Mouse (Mus musculus): ENCODE measurements at regions not wholly inside any gene's neighbourhood (a gene's known extent, or its start where the extent isn't known, plus 50 kb on each side); places are given as distances from the start of the nearest gene placed in this dataset.

DNA sequence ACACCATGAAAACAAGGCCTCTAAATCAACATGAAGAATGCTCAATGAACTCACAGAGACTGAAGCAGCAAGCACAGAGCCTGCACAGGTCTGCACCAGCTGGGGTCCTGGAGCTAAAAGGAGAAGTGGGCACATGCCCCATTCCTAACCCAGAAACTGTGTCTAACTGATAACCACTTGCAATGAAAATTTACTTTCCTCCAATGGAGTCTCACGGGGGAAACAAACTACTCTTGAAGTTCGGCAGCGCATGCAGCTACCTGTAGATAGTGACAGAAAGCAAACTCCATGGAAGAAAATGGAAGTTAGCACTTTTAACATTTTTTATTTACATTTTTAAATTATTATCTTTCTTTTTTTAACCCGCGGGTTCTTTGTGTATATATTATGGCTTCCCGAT lies 76.8 kb upstream of the Akap6 start:
- H3K4me3 ChIP-seq (replicated peaks; ENCODE audit: low read depth, low read length): no peak overlapping the region
- H3K4me2 ChIP-seq (ENCODE audit: low read length): no peak overlapping the region
- WGBS: 95% methylated on average over 6 of the region's 6 CpGs
- H3K9me3 ChIP-seq (ENCODE audit: control insufficient read depth, low read length): no peaks in the 10 kb centered on the region
- no peak overlapping the region for H3K27ac ChIP-seq (replicated peaks; ENCODE audit: low read depth, low read length)
- no peaks in the 10 kb centered on the region for H3K27me3 ChIP-seq (ENCODE audit: control insufficient read depth, insufficient read depth, low read length)
- H3K9ac ChIP-seq (replicated peaks; ENCODE audit: low read length): no peak overlapping the region
- no peak for DNase-seq
- H3K36me3 ChIP-seq (ENCODE audit: control insufficient read depth, insufficient read depth, low read length): no peaks in the 10 kb centered on the region
- no peaks in the 10 kb centered on the region for H3K4me1 ChIP-seq (ENCODE audit: control insufficient read depth, insufficient read depth, low read length)
- ATAC-seq (ENCODE audit: low FRiP score, low TSS enrichment): no peak

DNA sequence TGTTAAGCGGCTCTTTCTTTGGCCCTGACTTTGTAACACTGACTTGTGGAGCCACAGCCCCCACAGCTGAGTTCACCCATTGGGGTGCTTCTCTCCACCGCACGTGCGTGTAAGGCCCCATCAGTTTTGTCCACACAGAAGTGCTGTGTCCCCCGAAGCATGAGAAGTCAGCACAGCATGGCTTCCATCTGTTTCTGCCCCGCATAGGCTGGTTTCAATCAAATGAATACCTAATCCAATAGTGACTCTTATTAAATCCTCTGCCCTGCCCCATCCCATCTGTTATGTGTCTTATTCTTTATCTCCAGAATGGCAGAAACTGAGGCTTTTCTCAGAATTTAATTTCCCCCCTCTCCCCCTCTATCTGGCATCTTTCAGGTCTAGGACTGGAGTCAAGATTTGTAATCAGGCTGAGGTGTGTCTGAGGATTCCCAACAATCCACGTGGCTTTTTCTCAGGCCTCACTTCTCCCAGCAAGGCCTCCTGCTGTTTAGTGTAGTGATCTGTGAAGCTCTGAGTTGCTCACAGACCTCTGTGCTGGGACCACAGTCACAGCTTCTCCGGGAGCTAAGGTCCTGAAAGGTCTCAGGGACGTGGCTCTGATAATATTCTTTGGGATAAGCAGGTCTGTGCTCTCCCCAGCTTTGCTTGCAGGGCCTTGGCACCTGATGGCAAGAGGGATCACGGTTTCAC lies 75.6 kb upstream of the Akap6 start:
- Histone ChIP-seq H3K27me3 (ENCODE audit: control insufficient read depth, insufficient read depth, low read length) (no peaks in the 10 kb centered on the region), H3K36me3 (ENCODE audit: control insufficient read depth, insufficient read depth, low read length) (no peaks in the 10 kb centered on the region), H3K4me3 (replicated peaks; ENCODE audit: low read depth, low read length) (no peak overlapping the region), H3K4me2 (ENCODE audit: low read length) (no peak overlapping the region), H3K4me1 (ENCODE audit: control insufficient read depth, insufficient read depth, low read length) (no peaks in the 10 kb centered on the region), H3K9ac (replicated peaks; ENCODE audit: low read length) (no peak overlapping the region), H3K9me3 (ENCODE audit: control insufficient read depth, low read length) (no peaks in the 10 kb centered on the region), H3K27ac (replicated peaks; ENCODE audit: low read depth, low read length) (no peak overlapping the region)
- DNase-seq (no peak), ATAC-seq (ENCODE audit: low FRiP score, low TSS enrichment) (no peak)
- WGBS: 38% methylated on average over 10 of the region's 10 CpGs

DNA sequence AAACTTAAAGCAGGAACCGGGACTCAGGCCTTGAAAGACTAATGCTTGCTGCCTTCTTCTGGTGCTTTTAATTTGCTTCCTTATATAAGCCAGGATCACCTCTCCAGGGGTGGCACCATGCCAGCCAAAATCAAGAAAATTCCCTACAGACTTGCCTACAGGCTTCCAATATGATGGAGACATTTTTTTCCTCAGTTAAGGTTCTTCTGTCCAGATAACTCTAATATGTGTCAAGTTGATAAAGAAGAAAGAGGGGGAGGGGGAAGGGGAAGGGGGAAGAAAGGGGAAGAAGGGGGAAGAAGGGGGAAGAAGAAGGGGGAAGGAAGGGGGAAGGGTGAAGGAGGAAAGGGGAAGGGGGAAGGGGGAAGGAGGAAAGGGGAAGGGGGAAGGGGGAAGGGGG lies 74.3 kb upstream of the Akap6 start:
- Histone ChIP-seq H3K4me1 (ENCODE audit: control insufficient read depth, insufficient read depth, low read length) (no peaks in the 10 kb centered on the region), H3K9me3 (ENCODE audit: control insufficient read depth, low read length) (no peaks in the 10 kb centered on the region), H3K4me3 (replicated peaks; ENCODE audit: low read depth, low read length) (no peak overlapping the region), H3K27ac (replicated peaks; ENCODE audit: low read depth, low read length) (no peak overlapping the region), H3K9ac (replicated peaks; ENCODE audit: low read length) (no peak overlapping the region), H3K36me3 (ENCODE audit: control insufficient read depth, insufficient read depth, low read length) (no peaks in the 10 kb centered on the region), H3K4me2 (ENCODE audit: low read length) (no peak overlapping the region), H3K27me3 (ENCODE audit: control insufficient read depth, insufficient read depth, low read length) (no peaks in the 10 kb centered on the region)
- DNase-seq (no peak), ATAC-seq (ENCODE audit: low FRiP score, low TSS enrichment) (no peak)
- WGBS: 79% methylated on average over 1 of the region's 1 CpGs

DNA sequence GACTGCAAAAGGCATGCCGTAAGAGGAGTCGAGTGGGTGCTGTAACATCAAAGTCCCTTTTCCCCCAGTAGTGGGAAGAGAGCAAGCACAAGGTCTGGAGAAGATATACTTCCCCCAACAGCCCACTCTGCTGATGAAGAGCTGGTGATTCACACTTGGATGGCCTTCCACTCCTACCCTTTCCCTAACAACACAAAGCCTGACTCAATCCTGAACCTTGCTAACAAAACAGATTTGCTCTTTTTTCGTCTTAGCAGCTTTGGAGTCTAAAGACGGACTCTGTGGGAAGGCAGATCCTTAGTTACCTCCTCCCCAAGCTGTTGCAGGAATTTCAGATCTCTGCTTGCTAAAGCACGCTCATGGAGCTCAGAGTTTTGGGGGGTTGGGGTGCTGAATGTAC lies 70.4 kb upstream of the Akap6 start:
- Histone ChIP-seq H3K4me1 (ENCODE audit: control insufficient read depth, insufficient read depth, low read length) (no peaks in the 10 kb centered on the region), H3K9ac (replicated peaks; ENCODE audit: low read length) (no peak overlapping the region), H3K27ac (replicated peaks; ENCODE audit: low read depth, low read length) (no peak overlapping the region), H3K36me3 (ENCODE audit: control insufficient read depth, insufficient read depth, low read length) (no peaks in the 10 kb centered on the region), H3K4me3 (replicated peaks; ENCODE audit: low read depth, low read length) (no peak overlapping the region), H3K9me3 (ENCODE audit: control insufficient read depth, low read length) (no peaks in the 10 kb centered on the region), H3K27me3 (ENCODE audit: control insufficient read depth, insufficient read depth, low read length) (no peaks in the 10 kb centered on the region), H3K4me2 (ENCODE audit: low read length) (no peak overlapping the region)
- ATAC-seq (ENCODE audit: low FRiP score, low TSS enrichment): no peak
- WGBS: 58% methylated on average over 5 of the region's 5 CpGs
- no peak for DNase-seq

GRCm38 (mm10) chr12:52635121-52635878 lies 63.9 kb upstream of the Akap6 start:
- no peaks in the 10 kb centered on the region for H3K4me1 ChIP-seq (ENCODE audit: control insufficient read depth, insufficient read depth, low read length)
- H3K9me3 ChIP-seq (ENCODE audit: control insufficient read depth, low read length): no peaks in the 10 kb centered on the region
- no peaks in the 10 kb centered on the region for H3K27me3 ChIP-seq (ENCODE audit: control insufficient read depth, insufficient read depth, low read length)
- ATAC-seq (ENCODE audit: low FRiP score, low TSS enrichment) (no peak), DNase-seq (peak; percentile 26)
- 76% methylated on average over 8 of the region's 8 CpGs for WGBS
- H3K4me2 ChIP-seq (ENCODE audit: low read length): no peak overlapping the region
- H3K4me3 ChIP-seq (replicated peaks; ENCODE audit: low read depth, low read length): no peak overlapping the region
- H3K9ac ChIP-seq (replicated peaks; ENCODE audit: low read length): no peak overlapping the region
- no peaks in the 10 kb centered on the region for H3K36me3 ChIP-seq (ENCODE audit: control insufficient read depth, insufficient read depth, low read length)
- no peak overlapping the region for H3K27ac ChIP-seq (replicated peaks; ENCODE audit: low read depth, low read length)

- Histone ChIP-seq H3K27ac (replicated peaks; ENCODE audit: low read depth, low read length) (no peak overlapping the region), H3K27me3 (ENCODE audit: control insufficient read depth, insufficient read depth, low read length) (no peaks in the 10 kb centered on the region), H3K4me1 (ENCODE audit: control insufficient read depth, insufficient read depth, low read length) (no peaks in the 10 kb centered on the region), H3K4me2 (ENCODE audit: low read length) (no peak overlapping the region), H3K4me3 (replicated peaks; ENCODE audit: low read depth, low read length) (no peak overlapping the region), H3K9ac (replicated peaks; ENCODE audit: low read length) (no peak overlapping the region), H3K9me3 (ENCODE audit: control insufficient read depth, low read length) (no peaks in the 10 kb centered on the region), H3K36me3 (ENCODE audit: control insufficient read depth, insufficient read depth, low read length) (no peaks in the 10 kb centered on the region)
- no peak for ATAC-seq (ENCODE audit: low FRiP score, low TSS enrichment)
- 80% methylated on average over 6 of the region's 6 CpGs for WGBS
- no peak for DNase-seq
These were observed 62.8 kb upstream of the Akap6 start for GRCm38 (mm10) chr12:52636186-52636881.

DNA sequence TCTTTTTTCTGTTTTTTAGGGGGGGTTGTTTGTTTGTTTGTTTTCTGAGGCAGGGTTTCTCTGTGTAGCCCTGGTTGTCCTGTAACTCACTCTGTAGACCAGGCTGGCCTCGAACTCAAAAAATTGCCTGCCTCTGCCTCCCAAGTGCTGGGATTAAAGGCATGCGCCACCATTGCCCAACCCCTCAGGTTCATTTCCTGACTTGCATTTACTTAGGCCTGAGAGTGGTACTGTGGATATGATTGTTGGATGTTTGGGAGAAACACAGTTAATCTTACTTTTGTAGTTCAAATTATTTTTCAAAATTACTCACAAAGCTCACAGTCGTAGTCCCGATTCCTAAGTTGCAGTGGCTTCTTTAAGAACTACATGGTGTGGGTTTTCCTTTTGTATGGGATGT lies 62.3 kb upstream of the Akap6 start:
- Histone ChIP-seq H3K9me3 (ENCODE audit: control insufficient read depth, low read length) (no peaks in the 10 kb centered on the region), H3K27ac (replicated peaks; ENCODE audit: low read depth, low read length) (no peak overlapping the region), H3K4me1 (ENCODE audit: control insufficient read depth, insufficient read depth, low read length) (no peaks in the 10 kb centered on the region), H3K4me3 (replicated peaks; ENCODE audit: low read depth, low read length) (no peak overlapping the region), H3K36me3 (ENCODE audit: control insufficient read depth, insufficient read depth, low read length) (no peaks in the 10 kb centered on the region), H3K27me3 (ENCODE audit: control insufficient read depth, insufficient read depth, low read length) (no peaks in the 10 kb centered on the region), H3K4me2 (ENCODE audit: low read length) (no peak overlapping the region), H3K9ac (replicated peaks; ENCODE audit: low read length) (no peak overlapping the region)
- 90% methylated on average over 4 of the region's 4 CpGs for WGBS
- DNase-seq: no peak
- no peak for ATAC-seq (ENCODE audit: low FRiP score, low TSS enrichment)

GRCm38 (mm10) chr12:52637506-52638249 lies 61.5 kb upstream of the Akap6 start:
- ATAC-seq (ENCODE audit: low FRiP score, low TSS enrichment) (no peak), DNase-seq (peak; percentile 76)
- Histone ChIP-seq H3K27ac (replicated peaks; ENCODE audit: low read depth, low read length) (no peak overlapping the region), H3K27me3 (ENCODE audit: control insufficient read depth, insufficient read depth, low read length) (no peaks in the 10 kb centered on the region), H3K4me3 (replicated peaks; ENCODE audit: low read depth, low read length) (no peak overlapping the region), H3K4me2 (ENCODE audit: low read length) (no peak overlapping the region; the same call in 1 of the 2 replicates), H3K36me3 (ENCODE audit: control insufficient read depth, insufficient read depth, low read length) (no peaks in the 10 kb centered on the region), H3K9ac (replicated peaks; ENCODE audit: low read length) (no peak overlapping the region), H3K4me1 (ENCODE audit: control insufficient read depth, insufficient read depth, low read length) (no peaks in the 10 kb centered on the region), H3K9me3 (ENCODE audit: control insufficient read depth, low read length) (no peaks in the 10 kb centered on the region)
- 60% methylated on average over 14 of the region's 14 CpGs for WGBS
